Mouse (Mus musculus) hindbrain, postnatal 0 days (tissue): ENCODE data around the gene Rasal1. TPM values are rescaled to one million over a fixed set of nuclear protein-coding genes. Genes with fewer than 3 reads are reported as not detected.

Experiments
- ATAC-seq: fragments of 200-750 bp; cut with Nextera tagmentation; 2 replicates; pipeline ENCODE4 v1.8.0; 2017; ENCODE audit warnings: mild to moderate bottlenecking, moderate TSS enrichment, moderate library complexity
- DNase-seq: peaks from one replicate; pipeline ENCODE4 v3.0.0-alpha.2; 2015; ENCODE audit warnings: low spot score
- H3K27ac ChIP-seq: fragments of 300-500 bp; sonication (generic); 2 replicates; pipeline ENCODE4 v1.5.1; 2014; ENCODE audit warnings: mild to moderate bottlenecking
- H3K27me3 ChIP-seq: fragments of 300-500 bp; sonication (generic); 2 replicates; pipeline ENCODE4 v1.6.1; 2014; ENCODE audit warnings: low read length, mixed read lengths; ENCODE audit not compliant: insufficient read depth
- H3K36me3 ChIP-seq: fragments of 300-500 bp; sonication (generic); 2 replicates; pipeline ENCODE4 v1.6.1; 2014; ENCODE audit warnings: low read length, mixed read lengths; ENCODE audit not compliant: insufficient read depth
- H3K4me1 ChIP-seq: fragments of 300-500 bp; sonication (generic); 2 replicates; pipeline ENCODE4 v1.6.1; 2014; ENCODE audit warnings: antibody characterized with exemption, low read length, mixed read lengths; ENCODE audit not compliant: insufficient read depth
- H3K4me2 ChIP-seq: fragments of 300-500 bp; sonication (generic); 2 replicates; pipeline ENCODE4 v1.6.1; 2014; ENCODE audit warnings: low read depth, mild to moderate bottlenecking, low read length, moderate library complexity, mixed read lengths
- H3K4me3 ChIP-seq: fragments of 300-500 bp; sonication (generic); 2 replicates; pipeline ENCODE4 v1.5.1; 2014; ENCODE audit warnings: low read length
- H3K9ac ChIP-seq: fragments of 300-500 bp; sonication (generic); replicated peaks from 2 replicates; pipeline ENCODE4 v1.6.1; 2014; ENCODE audit warnings: mild to moderate bottlenecking, low read length, moderate library complexity, mixed read lengths
- H3K9me3 ChIP-seq: fragments of 300-500 bp; sonication (generic); 2 replicates; pipeline ENCODE4 v1.6.1; 2016; ENCODE audit warnings: low read length, mixed read lengths
- CTCF ChIP-seq: IDR thresholded peaks from 2 replicates; pipeline ENCODE4 v1.5.1; 2016; ENCODE audit warnings: antibody characterized with exemption, control low read depth, low read depth
- WGBS: fragments of 180-500 bp; shearing (Covaris S2); extraction: QIAGEN DNeasy Blood & Tissue Kit; methylation state at CpG from one replicate; pipeline ENCODE4 v1.1.7; 2014; 5-methylcytosine and 5-hydroxymethylcytosine counted together
- polyA plus RNA-seq: library from polyadenylated mRNA; unstranded; fragments of >200 nt; fragmentation: Nextera tagmentation; extraction: Ambion mirVana; gene quantifications from 2 replicates; pipeline ENCODE4 v1.2.1, GENCODE M21; 2015
- total RNA-seq: library from RNA; depleted of rRNA; stranded (reverse); fragments of >200 nt; gene quantifications from 2 replicates; pipeline ENCODE4 v1.2.3, GENCODE M21; 2014

The Rasal1 gene
- total and polyA plus RNA-seq, 2 experiments from 2014 or later = 4.7 to 8.2 TPM

DNA sequence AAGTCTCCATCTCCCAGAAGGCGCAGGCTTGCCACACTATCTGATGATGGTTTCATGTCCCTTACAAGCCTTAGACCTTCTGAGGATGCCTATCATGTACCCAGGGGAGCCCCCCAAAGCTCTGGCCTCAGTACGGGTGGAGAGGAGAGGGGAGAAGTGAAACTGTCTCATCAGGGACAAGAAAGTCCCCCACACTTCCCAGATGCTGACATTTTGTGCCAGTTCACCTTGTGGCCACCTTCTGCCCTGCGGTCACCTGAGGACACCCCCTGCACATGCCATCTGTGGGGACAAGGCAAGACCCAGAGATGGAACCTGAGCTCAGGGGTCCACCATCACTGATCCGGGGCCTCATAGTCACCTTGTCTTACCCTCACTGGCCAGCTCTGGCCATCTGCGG lies 39.3 kb downstream of the Rasal1 start:
- Histone ChIP-seq H3K27ac (no peak overlapping the region), H3K9ac (no peak overlapping the region), H3K36me3 (peaks cover 19% of the 10 kb centered on the region), H3K4me1 (no peaks in the 10 kb centered on the region), H3K4me2 (no peak overlapping the region), H3K9me3 (no peaks in the 10 kb centered on the region), H3K27me3 (no peaks in the 10 kb centered on the region), H3K4me3 (no peak overlapping the region)
- no peak for ATAC-seq
- no peak for DNase-seq
- WGBS = 87% methylated on average over 5 of the region's 5 CpGs
- no peak for TF ChIP-seq CTCF

- peaks cover 25% of the 10 kb centered on the region for H3K36me3 ChIP-seq
- H3K27me3 ChIP-seq = no peaks in the 10 kb centered on the region
- no peak for DNase-seq
- no peaks in the 10 kb centered on the region for H3K9me3 ChIP-seq
- no peaks in the 10 kb centered on the region for H3K4me1 ChIP-seq
- H3K4me3 ChIP-seq = no peak overlapping the region
- no peak overlapping the region for H3K9ac ChIP-seq
- no peak overlapping the region for H3K27ac ChIP-seq
- no peak for TF ChIP-seq CTCF
- ATAC-seq = no peak
- WGBS = 44% methylated on average over 4 of the region's 4 CpGs
- H3K4me2 ChIP-seq = no peak overlapping the region
Observed at GRCm38 (mm10) chr5:120688434-120688833, 39.8 kb downstream of the Rasal1 start.

- H3K9me3 ChIP-seq = no peaks in the 10 kb centered on the region
- WGBS = 47% methylated on average over 4 of the region's 4 CpGs
Observed at GRCm38 (mm10) chr5:120690417-120690816, 41.8 kb downstream of the Rasal1 start.

DNA sequence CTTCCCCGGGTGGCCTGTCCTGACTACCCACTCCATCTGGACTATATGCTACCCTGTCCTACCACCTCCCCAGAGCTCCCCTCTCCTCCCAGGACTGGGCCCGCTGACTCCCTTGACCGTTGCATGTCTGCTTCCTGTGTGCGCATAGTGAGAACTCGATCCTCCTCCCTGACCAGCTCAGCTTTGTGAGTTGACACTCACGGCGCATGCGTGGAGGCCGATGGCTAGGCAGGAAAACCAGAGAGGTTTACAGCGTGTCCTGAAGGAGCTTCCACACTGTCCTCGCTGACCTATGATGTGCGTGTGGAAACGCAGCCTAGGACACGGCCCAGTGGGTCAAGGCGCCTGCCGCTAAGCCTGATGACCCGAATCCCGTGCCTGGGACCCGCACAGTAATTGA lies 43.4 kb downstream of the Rasal1 start:
- Histone ChIP-seq H3K4me2 (no peak overlapping the region), H3K27me3 (no peaks in the 10 kb centered on the region), H3K27ac (no peak overlapping the region), H3K36me3 (peaks cover 25% of the 10 kb centered on the region), H3K4me3 (no peak overlapping the region), H3K4me1 (no peaks in the 10 kb centered on the region), H3K9ac (no peak overlapping the region), H3K9me3 (no peaks in the 10 kb centered on the region)
- ATAC-seq = no peak
- no peak for DNase-seq
- 74% methylated on average over 19 of the region's 19 CpGs for WGBS
- no peak for TF ChIP-seq CTCF

More at GRCm38 (mm10) chr5:120690417-120690816, 41.8 kb downstream of the Rasal1 start:
- no peak overlapping the region for H3K4me2 ChIP-seq
- H3K27ac ChIP-seq = no peak overlapping the region
- H3K4me1 ChIP-seq = no peaks in the 10 kb centered on the region
- DNase-seq (no peak), ATAC-seq (no peak)
- H3K4me3 ChIP-seq = no peak overlapping the region
- TF ChIP-seq CTCF = no peak
- peaks cover 32% of the 10 kb centered on the region for H3K36me3 ChIP-seq
- no peaks in the 10 kb centered on the region for H3K27me3 ChIP-seq
- H3K9ac ChIP-seq = no peak overlapping the region

GRCm38 (mm10) chr5:120693931-120694694 lies 45.5 kb downstream of the Rasal1 start:
- H3K9ac ChIP-seq = no peak overlapping the region
- H3K4me2 ChIP-seq = 0 out of 2 replicates have a peak overlapping the region, but pooled peaks have one; percentile 19
- DNase-seq = no peak
- H3K9me3 ChIP-seq = no peaks in the 10 kb centered on the region
- H3K36me3 ChIP-seq = peaks cover 20% of the 10 kb centered on the region
- H3K27me3 ChIP-seq = no peaks in the 10 kb centered on the region
- H3K4me3 ChIP-seq = no peak overlapping the region
- ATAC-seq = no peak
- H3K27ac ChIP-seq = no peak overlapping the region
- peaks cover 16% of the 10 kb centered on the region; the same call in 1 of the 2 replicates for H3K4me1 ChIP-seq
- TF ChIP-seq CTCF = no peak
- 19% methylated on average over 38 of the region's 38 CpGs for WGBS

- no peak for TF ChIP-seq CTCF
- H3K9ac ChIP-seq = no peak overlapping the region
- WGBS = 19% methylated on average over 41 of the region's 41 CpGs
- H3K4me2 ChIP-seq = peak overlapping the region; percentile 19; the same call in 1 of the 2 replicates
- H3K27me3 ChIP-seq = no peaks in the 10 kb centered on the region
- DNase-seq (no peak), ATAC-seq (no peak)
- H3K36me3 ChIP-seq = peaks cover 20% of the 10 kb centered on the region
- no peak overlapping the region for H3K4me3 ChIP-seq
- H3K9me3 ChIP-seq = no peaks in the 10 kb centered on the region
- no peak overlapping the region for H3K27ac ChIP-seq
- peaks cover 22% of the 10 kb centered on the region for H3K4me1 ChIP-seq
Observed at GRCm38 (mm10) chr5:120694695-120695074, 46.1 kb downstream of the Rasal1 start.
